Mouse (Mus musculus) adrenal gland, postnatal 14 days (tissue): ENCODE data around the gene Zik1. TPM values are rescaled to one million over a fixed set of nuclear protein-coding genes. Genes with fewer than 3 reads are reported as not detected.

ENCODE experiments used
- DNase-seq: peaks from one replicate; pipeline ENCODE4 v3.0.0; 2021; ENCODE audit warnings: mixed read lengths
- long read RNA-seq, 2 experiments: library from polyadenylated mRNA; stranded (forward); transcript quantifications; one replicate each; pipeline ENCODE4 v2.0.0; 2021
- total RNA-seq: library from RNA; stranded (reverse); gene quantifications from 2 replicates; pipeline ENCODE4 v1.2.3, GENCODE M21; 2021

The Zik1 gene
- 2.6 and 2.9 TPM in 2 replicates for total RNA-seq
- long read RNA-seq, experiment 1, full-length matches to known transcripts: 1 of 3 reads
- long read RNA-seq, experiment 1, partial matches to known transcripts: 0 of 3 reads
- long read RNA-seq, experiment 1, other reads (novel, unspliced or antisense): 2 of 3 reads
- long read RNA-seq, experiment 2, full-length matches to known transcripts: 2 of 2 reads
- long read RNA-seq, experiment 2, partial matches to known transcripts: 0 of 2 reads
- long read RNA-seq, experiment 2, other reads (novel, unspliced or antisense): 0 of 2 reads

GRCm38 (mm10) chr7:10494786-10495521, at the start of gene Zik1:
Gene Zik1 (minus strand): TSS chr7:10495394.
- DNase-seq: peak; percentile 76

GRCm38 (mm10) chr7:10495578-10495977, 384 bp upstream of the Zik1 start:
- DNase-seq: no peak

- no peak for DNase-seq
Observed at GRCm38 (mm10) chr7:10480588-10481233, 14.5 kb downstream of the Zik1 start.

- DNase-seq: no peak
Observed at GRCm38 (mm10) chr7:10479813-10480212, 15.4 kb downstream of the Zik1 start.

GRCm38 (mm10) chr7:10458166-10458565, 37.0 kb downstream of the Zik1 start:
- DNase-seq: no peak

- DNase-seq: no peak
Observed at GRCm38 (mm10) chr7:10443031-10443430, 52.2 kb downstream of the Zik1 start, which contains the start of gene Vmn1r67. Gene Vmn1r67 (plus strand): TSS chr7:10443331.

Other genes starting within 250 kb of the Zik1 start
- not detected in 2 replicates for gene Vmn1r66, start 217.4 kb downstream of the Zik1 start, total RNA-seq
- not detected in 2 replicates for gene Vmn1r67, start 52.1 kb downstream of the Zik1 start, total RNA-seq
- gene Vmn1r68, start 63.1 kb upstream of the Zik1 start, total RNA-seq: not detected in 2 replicates
- not detected in 2 replicates for gene Vmn1r69, start 118.3 kb upstream of the Zik1 start, total RNA-seq
- gene Vmn1r70, start 136.1 kb upstream of the Zik1 start, total RNA-seq: not detected in 2 replicates
- gene Nlrp4b, start 192.4 kb upstream of the Zik1 start, total RNA-seq: not detected in 2 replicates